Mouse (Mus musculus) intestine, embryonic 16.5 days (tissue): ENCODE measurements around the gene Ncor2. TPM values are rescaled to one million over a fixed set of nuclear protein-coding genes. Genes with fewer than 3 reads are reported as not detected.

Experiments
- ATAC-seq: fragments of 200-750 bp; cut with Nextera tagmentation; 2 replicates; pipeline ENCODE4 v1.8.0; 2017; ENCODE audit warnings: moderate TSS enrichment, moderate library complexity
- H3K27ac ChIP-seq: fragments of 300-500 bp; sonication (generic); 2 replicates; pipeline ENCODE4 v1.5.1; 2014; ENCODE audit warnings: mild to moderate bottlenecking, low read length
- H3K27me3 ChIP-seq: fragments of 300-500 bp; sonication (generic); replicated peaks from 2 replicates; pipeline ENCODE4 v1.6.1; 2014; ENCODE audit warnings: low read length, control low read depth, mixed read lengths; ENCODE audit not compliant: control insufficient read depth, insufficient read depth
- H3K36me3 ChIP-seq: fragments of 300-500 bp; sonication (generic); 2 replicates; pipeline ENCODE4 v1.6.1; 2014; ENCODE audit warnings: low read length, control low read depth; ENCODE audit not compliant: control insufficient read depth, insufficient read depth
- H3K4me1 ChIP-seq: fragments of 300-500 bp; sonication (generic); 2 replicates; pipeline ENCODE4 v1.6.1; 2014; ENCODE audit warnings: low read length, control low read depth, mixed read lengths; ENCODE audit not compliant: control insufficient read depth, insufficient read depth
- H3K4me2 ChIP-seq: fragments of 300-500 bp; sonication (generic); 2 replicates; pipeline ENCODE4 v1.6.1; 2014; ENCODE audit warnings: low read depth, low read length, control low read depth
- H3K4me3 ChIP-seq: fragments of 300-500 bp; sonication (generic); 2 replicates; pipeline ENCODE4 v1.5.1; 2014; ENCODE audit warnings: mild to moderate bottlenecking, low read length
- H3K9ac ChIP-seq: fragments of 300-500 bp; sonication (generic); 2 replicates; pipeline ENCODE4 v1.6.1; 2014; ENCODE audit warnings: low read depth, low read length
- H3K9me3 ChIP-seq: fragments of 300-500 bp; sonication (generic); 2 replicates; pipeline ENCODE4 v1.6.1; 2016; ENCODE audit warnings: low read length, control low read depth; ENCODE audit not compliant: control insufficient read depth
- WGBS: fragments of 180-500 bp; shearing (Covaris S2); extraction: QIAGEN DNeasy Blood & Tissue Kit; methylation state at CpG from one replicate; pipeline ENCODE4 v1.1.7; 2014; 5-methylcytosine and 5-hydroxymethylcytosine counted together
- polyA plus RNA-seq: library from polyadenylated mRNA; unstranded; fragments of >200 nt; fragmentation: Nextera tagmentation; extraction: Ambion mirVana; gene quantifications from 2 replicates; pipeline ENCODE4 v1.2.1, GENCODE M21; 2015

Gene Ncor2
- polyA plus RNA-seq, 1 experiment from 2014 or later, result 14.4 TPM

DNA sequence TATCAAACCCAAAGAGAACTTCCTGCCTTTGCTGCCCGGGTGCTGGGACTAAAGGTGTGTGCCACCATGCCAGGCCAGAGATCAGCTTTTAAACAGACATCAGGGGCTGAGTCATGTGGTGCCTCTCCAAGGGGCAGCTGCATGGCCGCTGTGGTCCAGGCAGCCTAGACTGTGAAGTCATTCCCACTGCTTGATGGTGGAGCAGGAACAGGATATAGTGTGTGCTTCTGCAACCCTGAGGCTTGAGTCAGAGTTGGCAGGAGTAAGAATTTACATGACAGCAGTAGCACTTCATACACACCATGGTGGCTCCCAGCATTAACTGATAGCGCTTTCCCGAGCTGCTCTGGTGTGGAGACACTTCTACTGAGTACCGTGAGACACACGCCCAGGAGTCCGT lies 106.6 kb downstream of the Ncor2 start:
- no peak overlapping the region for H3K4me2 ChIP-seq
- H3K4me3 ChIP-seq, result no peak overlapping the region
- no peak overlapping the region for H3K9ac ChIP-seq
- H3K27ac ChIP-seq, result peak overlapping the region; percentile 37
- ATAC-seq, result no peak
- H3K9me3 ChIP-seq, result no peaks in the 10 kb centered on the region
- no peaks in the 10 kb centered on the region for H3K27me3 ChIP-seq
- WGBS, result 68% methylated on average over 7 of the region's 7 CpGs
- no peaks in the 10 kb centered on the region for H3K36me3 ChIP-seq
- peaks cover 54% of the 10 kb centered on the region for H3K4me1 ChIP-seq

DNA sequence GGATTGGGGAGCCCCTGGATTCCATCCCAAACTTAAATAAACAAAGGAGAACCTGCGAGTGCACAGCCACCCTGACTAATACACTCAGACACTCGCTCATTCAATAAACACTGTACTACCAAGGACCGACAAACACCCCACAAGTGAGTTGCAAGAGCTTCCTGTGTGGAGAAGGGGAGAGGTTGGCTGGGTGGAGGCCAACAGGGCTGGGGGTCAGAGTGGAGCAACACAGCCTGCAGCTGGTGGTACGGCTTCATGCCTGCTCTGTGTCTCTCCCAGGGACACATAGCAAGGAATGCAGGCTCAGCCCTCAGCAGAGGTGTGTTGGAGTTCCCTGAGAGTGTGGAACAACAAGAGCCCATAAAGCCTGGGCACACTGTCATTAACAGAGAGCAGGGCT lies 107.1 kb downstream of the Ncor2 start:
- Histone ChIP-seq H3K27me3 (no peaks in the 10 kb centered on the region), H3K9ac (no peak overlapping the region), H3K4me2 (no peak overlapping the region), H3K27ac (peak overlapping the region; percentile 37), H3K4me1 (peaks cover 54% of the 10 kb centered on the region), H3K9me3 (no peaks in the 10 kb centered on the region), H3K4me3 (no peak overlapping the region), H3K36me3 (no peaks in the 10 kb centered on the region)
- no peak for ATAC-seq
- WGBS, result 42% methylated on average over 4 of the region's 4 CpGs

DNA sequence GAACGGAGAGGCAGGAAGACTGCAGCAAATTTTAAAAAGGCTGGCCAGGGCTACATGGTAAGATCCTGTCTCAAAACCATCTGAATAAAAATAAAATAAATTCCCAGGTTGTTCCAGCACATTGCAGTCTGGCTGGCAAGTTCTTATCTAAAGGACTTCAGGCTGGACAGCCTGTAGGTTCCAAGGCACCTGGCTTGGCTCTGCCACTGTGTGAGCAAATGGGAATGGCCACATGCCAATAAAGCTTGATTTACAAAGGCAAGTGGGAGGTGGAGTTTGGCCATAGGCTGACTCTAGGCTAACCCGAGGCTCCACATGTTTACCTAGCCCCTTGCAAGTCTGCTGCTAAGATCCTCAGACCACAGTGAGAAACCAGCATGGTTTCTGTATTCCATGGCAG lies 108.6 kb downstream of the Ncor2 start:
- Histone ChIP-seq H3K9ac (no peak overlapping the region), H3K27me3 (no peaks in the 10 kb centered on the region), H3K9me3 (no peaks in the 10 kb centered on the region), H3K4me3 (no peak overlapping the region), H3K27ac (no peak overlapping the region), H3K4me2 (no peak overlapping the region), H3K36me3 (peaks cover 3% of the 10 kb centered on the region; the same call in 1 of the 2 replicates), H3K4me1 (peaks cover 54% of the 10 kb centered on the region)
- no peak for ATAC-seq
- 52% methylated on average over 2 of the region's 2 CpGs for WGBS

DNA sequence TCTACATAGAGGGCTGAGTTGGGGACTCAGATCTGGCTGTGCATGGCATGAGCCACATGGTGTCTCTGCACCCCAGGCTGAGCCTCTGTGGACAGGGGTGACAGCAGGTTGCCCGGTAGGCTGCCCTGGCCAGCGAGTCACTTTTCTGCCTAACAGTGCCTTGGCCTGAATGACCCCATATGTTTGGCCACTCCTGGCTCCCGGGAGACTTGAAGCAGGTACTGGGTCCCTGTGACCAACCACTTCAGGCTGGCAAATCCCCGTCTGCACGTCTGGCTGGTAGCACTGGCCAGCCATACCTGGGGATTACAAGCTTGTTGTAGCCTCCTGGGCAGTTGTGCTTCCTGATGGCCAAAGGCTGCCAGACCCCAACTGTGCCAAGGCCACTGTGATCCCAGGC lies 109.1 kb downstream of the Ncor2 start:
- peaks cover 5% of the 10 kb centered on the region; the same call in 1 of the 2 replicates for H3K36me3 ChIP-seq
- H3K27ac ChIP-seq, result no peak overlapping the region
- H3K27me3 ChIP-seq, result no peaks in the 10 kb centered on the region
- peaks cover 54% of the 10 kb centered on the region for H3K4me1 ChIP-seq
- no peak overlapping the region for H3K4me2 ChIP-seq
- ATAC-seq, result no peak
- H3K4me3 ChIP-seq, result no peak overlapping the region
- no peak overlapping the region for H3K9ac ChIP-seq
- H3K9me3 ChIP-seq, result no peaks in the 10 kb centered on the region
- 76% methylated on average over 5 of the region's 5 CpGs for WGBS

DNA sequence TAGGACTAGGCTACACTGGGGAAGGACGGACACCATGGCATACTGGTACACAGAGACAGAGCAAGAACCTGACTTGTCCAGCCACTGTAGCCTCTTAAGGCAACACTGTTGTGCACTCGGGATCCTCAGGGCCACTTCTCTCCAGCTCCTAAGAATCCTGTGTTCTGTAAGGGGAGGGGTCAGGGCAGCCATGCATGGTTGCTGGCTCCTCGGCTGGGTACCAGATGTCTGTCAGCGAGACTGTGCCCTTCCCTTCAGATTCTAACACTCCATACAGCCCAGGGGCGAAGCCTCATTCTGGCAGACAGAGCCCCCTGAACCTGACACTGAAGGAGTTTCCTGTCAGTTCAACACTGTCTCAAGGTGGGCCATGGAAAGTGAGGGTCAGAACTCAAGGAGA lies 109.6 kb downstream of the Ncor2 start:
- H3K4me3 ChIP-seq, result no peak overlapping the region
- no peak overlapping the region for H3K4me2 ChIP-seq
- H3K27me3 ChIP-seq, result no peaks in the 10 kb centered on the region
- H3K27ac ChIP-seq, result 0 out of 2 replicates have a peak overlapping the region, but pooled peaks have one; percentile 42
- no peak for ATAC-seq
- WGBS, result 63% methylated on average over 5 of the region's 5 CpGs
- H3K9ac ChIP-seq, result no peak overlapping the region
- H3K4me1 ChIP-seq, result peaks cover 54% of the 10 kb centered on the region
- no peaks in the 10 kb centered on the region for H3K9me3 ChIP-seq
- H3K36me3 ChIP-seq, result peaks cover 7% of the 10 kb centered on the region; the same call in 1 of the 2 replicates

DNA sequence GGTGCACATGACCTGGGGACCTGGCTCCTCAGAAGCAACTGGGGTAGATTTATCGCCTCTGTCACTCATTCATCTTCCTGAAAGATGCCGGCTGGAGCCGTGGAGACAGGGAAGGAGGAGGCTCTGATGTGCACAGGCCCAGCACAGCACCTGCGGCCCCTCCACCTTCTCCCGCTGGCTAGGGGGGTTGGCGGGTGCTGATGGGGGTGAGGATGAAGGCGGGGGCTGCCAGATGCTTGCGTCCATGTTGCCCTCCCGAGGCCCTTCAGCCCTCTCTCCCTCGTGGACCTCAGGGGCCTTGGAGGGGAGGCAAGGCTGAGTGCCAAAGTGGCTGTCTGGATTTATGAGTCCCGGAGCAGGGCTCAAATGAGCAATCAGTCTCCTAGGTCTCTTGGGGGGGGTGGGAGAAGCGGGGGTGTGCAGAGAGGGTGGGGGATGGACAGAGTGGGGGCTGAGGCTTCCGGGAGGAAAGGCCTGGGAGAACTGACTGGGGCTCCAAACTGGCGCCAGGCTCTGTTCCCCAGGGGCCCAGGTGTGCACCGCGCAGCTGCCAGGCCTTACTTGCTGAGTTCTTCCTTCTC lies 110.6 kb downstream of the Ncor2 start:
- Histone ChIP-seq H3K4me3 (no peak overlapping the region), H3K27ac (peak overlapping the region; percentile 48; the same call in 1 of the 2 replicates), H3K9me3 (no peaks in the 10 kb centered on the region), H3K27me3 (no peaks in the 10 kb centered on the region), H3K4me2 (no peak overlapping the region), H3K9ac (no peak overlapping the region), H3K4me1 (peaks cover 46% of the 10 kb centered on the region), H3K36me3 (peaks cover 11% of the 10 kb centered on the region)
- WGBS, result 40% methylated on average over 16 of the region's 16 CpGs
- ATAC-seq, result peak; percentile 48

DNA sequence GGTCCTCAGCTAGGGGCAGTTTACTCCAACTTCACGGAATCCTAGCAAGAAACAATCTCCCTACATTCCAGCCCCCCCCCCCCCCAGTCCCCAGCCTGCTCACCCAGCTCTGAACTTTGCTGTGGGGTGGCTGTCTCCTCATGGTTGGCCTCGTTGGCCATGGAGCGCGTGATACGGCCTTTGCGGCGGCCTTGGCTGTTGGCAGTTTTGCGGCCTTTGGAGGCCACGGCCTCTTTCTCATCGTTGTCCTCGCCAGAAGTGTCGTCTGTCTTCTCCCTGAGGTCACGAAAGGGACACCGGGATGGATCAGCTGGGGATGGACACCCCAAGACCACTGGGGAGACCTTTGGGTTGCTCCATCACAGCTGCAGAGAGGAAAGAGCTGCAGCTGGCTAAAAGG lies 111.3 kb downstream of the Ncor2 start:
- Histone ChIP-seq H3K9me3 (no peaks in the 10 kb centered on the region), H3K4me1 (peaks cover 40% of the 10 kb centered on the region), H3K4me3 (no peak overlapping the region), H3K4me2 (no peak overlapping the region), H3K36me3 (peaks cover 11% of the 10 kb centered on the region), H3K27ac (peak overlapping the region; percentile 25; the same call in 1 of the 2 replicates), H3K9ac (no peak overlapping the region), H3K27me3 (no peaks in the 10 kb centered on the region)
- ATAC-seq, result no peak
- WGBS, result 75% methylated on average over 14 of the region's 14 CpGs

DNA sequence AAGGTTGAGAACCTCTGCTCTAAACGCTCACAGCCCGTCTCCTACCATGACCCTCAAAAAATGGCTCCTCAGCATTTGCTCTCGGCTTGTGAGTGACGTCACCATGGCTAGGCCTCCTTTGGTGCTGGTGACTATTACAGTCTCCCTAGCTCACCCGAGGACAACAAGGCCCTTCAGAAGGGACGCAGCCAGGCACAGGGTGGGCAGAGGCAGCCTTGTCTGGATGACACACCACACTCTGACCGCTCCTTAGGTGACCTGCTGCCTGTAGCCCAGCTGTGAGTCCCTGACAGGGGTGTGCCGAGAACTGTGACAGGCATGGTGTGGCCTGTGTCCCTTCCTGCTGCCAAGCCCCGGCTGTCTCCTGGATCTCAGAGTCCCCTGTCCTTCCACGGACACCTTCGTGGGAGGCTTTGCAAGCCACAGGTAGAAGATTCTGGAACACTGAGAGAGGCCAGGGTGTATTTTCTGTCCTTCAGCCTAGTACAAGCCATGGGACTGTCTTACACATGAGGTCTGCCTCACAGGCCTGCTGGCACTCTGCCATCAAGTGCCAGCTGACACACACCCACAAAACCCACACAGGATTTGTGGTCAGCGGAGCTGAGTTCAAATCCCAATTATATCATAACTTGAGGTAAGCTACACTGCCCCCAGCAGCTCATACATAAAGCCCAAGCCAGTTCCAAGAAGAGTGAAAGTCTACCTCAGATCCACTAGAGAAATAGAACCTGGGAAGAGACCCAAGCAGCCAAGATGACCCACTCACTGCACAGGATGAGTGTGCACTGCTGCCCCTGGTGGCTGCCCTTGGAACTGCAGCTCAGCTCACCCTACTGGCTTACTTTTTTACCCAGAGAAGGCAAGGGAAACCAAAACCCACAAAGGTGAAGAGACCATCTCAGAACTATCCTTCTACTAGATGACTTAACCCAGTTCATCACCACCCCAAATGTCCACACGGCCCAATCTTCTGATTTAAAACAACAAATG lies 112.2 kb downstream of the Ncor2 start:
- Histone ChIP-seq H3K27ac (no peak overlapping the region), H3K27me3 (no peaks in the 10 kb centered on the region), H3K4me1 (peaks cover 31% of the 10 kb centered on the region), H3K36me3 (peaks cover 11% of the 10 kb centered on the region), H3K9ac (no peak overlapping the region), H3K4me2 (no peak overlapping the region), H3K9me3 (no peaks in the 10 kb centered on the region), H3K4me3 (no peak overlapping the region)
- no peak for ATAC-seq
- 87% methylated on average over 13 of the region's 13 CpGs for WGBS

DNA sequence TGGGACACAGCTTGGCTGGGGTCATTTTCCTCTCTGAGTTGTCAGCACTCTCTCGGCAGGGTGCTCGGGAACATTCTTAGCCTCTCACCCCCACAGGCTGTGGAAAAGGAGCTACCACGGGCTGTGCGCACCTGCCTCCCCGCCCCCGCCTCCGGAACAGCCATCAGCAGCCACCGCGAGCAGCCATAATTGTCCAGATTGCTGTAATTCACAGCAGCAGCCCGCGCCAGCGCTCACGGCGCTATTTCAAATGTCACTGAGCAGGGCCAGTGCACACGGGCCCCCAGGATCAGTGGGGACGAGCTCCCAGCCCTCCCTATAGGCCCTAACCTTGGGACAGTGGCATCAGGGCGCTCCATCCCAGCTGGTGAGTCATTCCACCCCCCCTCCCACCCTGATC lies 116.0 kb downstream of the Ncor2 start:
- Histone ChIP-seq H3K4me2 (no peak overlapping the region), H3K27me3 (no peaks in the 10 kb centered on the region), H3K4me1 (peaks cover 27% of the 10 kb centered on the region), H3K36me3 (peaks cover 11% of the 10 kb centered on the region), H3K4me3 (no peak overlapping the region), H3K9ac (no peak overlapping the region), H3K27ac (no peak overlapping the region), H3K9me3 (no peaks in the 10 kb centered on the region)
- WGBS, result 54% methylated on average over 17 of the region's 17 CpGs
- ATAC-seq, result no peak
